Mouse (Mus musculus) midbrain, postnatal 0 days (tissue): ENCODE measurements at regions not wholly inside any gene's neighbourhood (a gene's known extent, or its start where the extent isn't known, plus 50 kb on each side); places are given as distances from the start of the nearest gene placed in this dataset.

ENCODE experiments used
- ATAC-seq: fragments of 200-750 bp; cut with Nextera tagmentation; 2 replicates; pipeline ENCODE4 v1.8.0; 2017; ENCODE audit warnings: moderate number of reproducible peaks, mild to moderate bottlenecking, moderate TSS enrichment, moderate library complexity; ENCODE audit not compliant: low FRiP score
- DNase-seq: peaks from one replicate; pipeline ENCODE4 v3.0.0-alpha.2; 2015; ENCODE audit warnings: low spot score
- H3K27ac ChIP-seq: fragments of 300-500 bp; sonication (generic); 2 replicates; pipeline ENCODE4 v1.5.1; 2014; ENCODE audit warnings: low read depth, mild to moderate bottlenecking, low read length, mixed read lengths
- H3K27me3 ChIP-seq: fragments of 300-500 bp; sonication (generic); 2 replicates; pipeline ENCODE4 v1.6.1; 2014; ENCODE audit warnings: low read length, control low read depth, mixed read lengths; ENCODE audit not compliant: insufficient read depth
- H3K36me3 ChIP-seq: fragments of 300-500 bp; sonication (generic); 2 replicates; pipeline ENCODE4 v1.6.1; 2014; ENCODE audit warnings: low read length, control low read depth, mixed read lengths; ENCODE audit not compliant: insufficient read depth
- H3K4me1 ChIP-seq: fragments of 300-500 bp; sonication (generic); 2 replicates; pipeline ENCODE4 v1.6.1; 2014; ENCODE audit warnings: mild to moderate bottlenecking, control low read depth, antibody characterized with exemption, low read length, mixed read lengths; ENCODE audit not compliant: insufficient read depth
- H3K4me2 ChIP-seq: fragments of 300-500 bp; sonication (generic); 2 replicates; pipeline ENCODE4 v1.6.1; 2014; ENCODE audit warnings: low read depth, mild to moderate bottlenecking, low read length, mixed read lengths; ENCODE audit not compliant: poor library complexity, severe bottlenecking
- H3K4me3 ChIP-seq: fragments of 300-500 bp; sonication (generic); 2 replicates; pipeline ENCODE4 v1.5.1; 2014; ENCODE audit warnings: low read depth, mild to moderate bottlenecking, low read length, moderate library complexity
- H3K9ac ChIP-seq: fragments of 300-500 bp; sonication (generic); replicated peaks from 2 replicates; pipeline ENCODE4 v1.6.1; 2014; ENCODE audit warnings: mild to moderate bottlenecking, low read length, moderate library complexity, mixed read lengths; ENCODE audit not compliant: poor library complexity, severe bottlenecking
- H3K9me3 ChIP-seq: fragments of 300-500 bp; sonication (generic); 2 replicates; pipeline ENCODE4 v1.6.1; 2016; ENCODE audit warnings: low read length, control low read depth
- CTCF ChIP-seq: IDR thresholded peaks from 2 replicates; pipeline ENCODE4 v1.5.1; 2016; ENCODE audit warnings: antibody characterized with exemption, mild to moderate bottlenecking
- WGBS: fragments of 180-500 bp; shearing (Covaris S2); extraction: QIAGEN DNeasy Blood & Tissue Kit; methylation state at CpG from one replicate; pipeline ENCODE4 v1.1.7; 2014; 5-methylcytosine and 5-hydroxymethylcytosine counted together

DNA sequence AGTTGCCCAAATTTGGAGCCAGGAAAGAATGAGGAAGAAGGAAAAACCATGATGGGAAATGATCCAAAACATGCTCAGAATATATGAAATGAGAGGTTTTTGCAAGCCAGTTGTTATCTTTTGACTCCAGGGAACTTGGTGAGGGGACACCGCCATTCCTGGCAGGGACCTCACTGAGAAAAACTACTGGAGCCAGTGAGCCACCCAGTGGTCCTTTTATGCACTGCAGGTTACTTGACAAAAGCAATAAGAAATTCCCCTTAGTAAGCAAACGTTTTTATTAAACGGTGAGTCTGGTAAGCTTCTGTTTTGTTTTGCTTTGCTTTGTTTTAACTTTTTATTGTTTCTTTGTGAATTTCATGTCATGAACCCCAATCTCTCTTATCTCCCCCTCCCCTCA, 257.5 kb downstream of the Foxa2 start:
- no peak overlapping the region for H3K4me2 ChIP-seq
- no peaks in the 10 kb centered on the region for H3K4me1 ChIP-seq
- 5% methylated on average over 3 of the region's 3 CpGs for WGBS
- no peak overlapping the region for H3K27ac ChIP-seq
- H3K27me3 ChIP-seq: no peaks in the 10 kb centered on the region
- H3K36me3 ChIP-seq: no peaks in the 10 kb centered on the region
- no peak overlapping the region for H3K9ac ChIP-seq
- peak; percentile 88 for TF ChIP-seq CTCF
- H3K9me3 ChIP-seq: no peaks in the 10 kb centered on the region
- no peak overlapping the region for H3K4me3 ChIP-seq
- ATAC-seq (no peak), DNase-seq (peak; percentile 84)

DNA sequence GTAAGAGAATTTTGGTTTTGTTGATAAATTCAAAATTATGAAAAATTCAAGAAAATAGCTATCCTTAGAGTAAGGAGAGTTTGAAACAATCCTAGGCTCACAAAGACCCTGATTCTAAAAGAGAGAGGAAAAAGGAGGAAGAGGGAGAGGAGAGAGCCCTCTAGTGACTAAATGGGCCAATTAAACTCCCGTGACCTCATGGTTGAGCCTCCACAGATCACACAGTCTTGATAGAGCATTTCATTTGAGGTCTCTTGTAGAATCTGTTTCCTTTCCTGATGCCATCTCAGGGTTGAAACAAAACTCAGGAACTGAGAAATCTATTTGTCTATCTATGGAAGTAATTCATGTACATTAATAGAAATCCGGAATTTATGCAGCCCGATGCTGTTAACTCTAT, 258.8 kb downstream of the Foxa2 start:
- Histone ChIP-seq H3K4me2 (no peak overlapping the region), H3K27me3 (no peaks in the 10 kb centered on the region), H3K4me1 (no peaks in the 10 kb centered on the region), H3K36me3 (no peaks in the 10 kb centered on the region), H3K9me3 (no peaks in the 10 kb centered on the region), H3K27ac (no peak overlapping the region), H3K4me3 (no peak overlapping the region), H3K9ac (no peak overlapping the region)
- WGBS: 72% methylated on average over 3 of the region's 3 CpGs
- no peak for ATAC-seq
- DNase-seq: no peak
- peak; percentile 58 for TF ChIP-seq CTCF

DNA sequence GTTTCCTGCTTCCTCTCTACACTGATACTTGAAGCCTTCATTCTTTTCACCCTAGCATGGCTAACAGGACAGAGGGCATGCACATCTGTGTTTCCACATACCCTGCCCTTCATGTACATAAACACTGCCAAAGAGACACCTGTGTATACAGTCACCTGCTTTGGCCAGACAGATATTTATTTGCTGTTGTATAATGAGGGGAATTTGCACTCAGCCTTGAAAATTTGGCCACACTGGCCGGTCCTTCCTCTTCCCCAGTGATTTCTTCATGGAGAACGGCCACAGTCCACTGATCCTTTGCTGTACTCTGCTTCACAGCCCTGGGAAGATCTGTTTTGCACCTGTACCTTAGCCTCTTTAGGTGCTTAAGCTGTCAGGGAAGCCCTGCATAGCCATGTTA, 264.3 kb downstream of the Foxa2 start:
- Histone ChIP-seq H3K36me3 (no peaks in the 10 kb centered on the region), H3K4me3 (no peak overlapping the region), H3K27ac (no peak overlapping the region), H3K9me3 (no peaks in the 10 kb centered on the region), H3K27me3 (no peaks in the 10 kb centered on the region; the same call in 1 of the 2 replicates), H3K4me1 (no peaks in the 10 kb centered on the region), H3K4me2 (no peak overlapping the region), H3K9ac (no peak overlapping the region)
- WGBS: 88% methylated on average over 2 of the region's 2 CpGs
- TF ChIP-seq CTCF: no peak
- ATAC-seq (no peak), DNase-seq (no peak)

DNA sequence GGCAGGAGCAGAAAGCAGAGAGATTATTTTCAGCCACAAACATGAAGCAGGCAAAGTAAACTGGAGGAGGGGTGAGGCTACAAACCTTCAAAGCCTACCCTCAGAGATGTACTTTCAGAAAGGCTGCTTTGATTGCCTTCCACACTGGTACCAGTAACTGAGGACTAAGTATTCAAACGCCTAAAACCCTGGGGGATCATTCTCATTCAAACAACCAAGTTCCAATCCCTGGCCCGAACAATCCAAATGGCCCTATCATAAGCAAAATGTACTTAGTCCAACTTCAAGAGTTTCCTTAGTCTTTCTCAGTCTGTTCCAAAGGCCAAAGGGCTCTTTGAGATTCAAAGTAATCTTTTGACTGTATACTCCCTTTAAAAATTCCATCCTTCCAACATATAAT, 270.5 kb downstream of the Foxa2 start:
- DNase-seq (no peak), ATAC-seq (no peak)
- Histone ChIP-seq H3K4me2 (no peak overlapping the region), H3K4me1 (no peaks in the 10 kb centered on the region), H3K4me3 (no peak overlapping the region), H3K27ac (no peak overlapping the region), H3K27me3 (no peaks in the 10 kb centered on the region), H3K9ac (no peak overlapping the region), H3K9me3 (no peaks in the 10 kb centered on the region; the same call in 1 of the 2 replicates), H3K36me3 (no peaks in the 10 kb centered on the region)
- WGBS: 46% methylated on average over 2 of the region's 2 CpGs
- no peak for TF ChIP-seq CTCF

DNA sequence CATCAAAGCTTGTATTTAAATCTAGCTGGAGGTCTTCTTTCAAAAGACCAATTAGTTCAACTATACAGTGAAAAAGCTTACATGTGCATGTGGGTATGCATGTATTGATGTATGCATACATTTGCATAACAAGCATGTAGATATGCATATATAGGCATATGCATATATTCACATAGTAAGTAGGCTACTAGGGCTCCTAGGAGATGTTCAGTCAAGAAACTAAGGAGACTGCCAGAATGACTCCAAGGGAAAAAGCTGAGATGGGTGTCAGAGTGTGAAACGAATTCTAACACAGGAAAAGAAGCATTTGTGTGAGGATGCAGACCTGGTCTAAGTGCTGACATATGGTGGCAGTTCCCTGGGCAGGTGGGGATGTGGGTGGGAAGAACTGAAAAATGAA, 274.2 kb downstream of the Foxa2 start:
- H3K4me3 ChIP-seq: no peak overlapping the region
- 64% methylated on average over 1 of the region's 1 CpGs for whole genome bisulfite sequencing
- H3K4me2 ChIP-seq: no peak overlapping the region
- H3K27ac ChIP-seq: no peak overlapping the region
- H3K4me1 ChIP-seq: no peaks in the 10 kb centered on the region
- H3K9ac ChIP-seq: no peak overlapping the region
- no peaks in the 10 kb centered on the region; the same call in 1 of the 2 replicates for H3K9me3 ChIP-seq
- ATAC-seq (no peak), DNase-seq (no peak)
- no peaks in the 10 kb centered on the region for H3K36me3 ChIP-seq
- no peak for TF ChIP-seq CTCF
- H3K27me3 ChIP-seq: no peaks in the 10 kb centered on the region

DNA sequence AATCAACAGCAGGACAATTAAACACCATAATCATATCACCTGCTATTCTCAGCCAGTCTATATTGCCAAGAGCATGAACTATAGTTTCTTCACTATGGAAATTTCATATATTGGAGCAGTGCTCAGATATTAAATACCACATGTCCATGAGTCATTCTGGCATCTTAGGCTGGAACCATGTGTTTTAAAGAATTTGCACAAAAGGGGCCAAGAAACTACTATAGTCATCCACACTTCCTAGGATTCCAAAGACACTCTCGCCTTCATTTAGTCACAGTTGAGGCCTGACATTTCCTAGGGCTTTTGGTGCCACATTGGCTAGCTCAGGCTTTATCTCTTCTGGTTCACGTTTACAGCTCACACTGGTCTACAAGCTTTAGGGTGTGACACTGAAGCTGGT, 293.7 kb downstream of the Foxa2 start:
- Histone ChIP-seq H3K27me3 (no peaks in the 10 kb centered on the region), H3K27ac (no peak overlapping the region), H3K4me1 (no peaks in the 10 kb centered on the region), H3K36me3 (no peaks in the 10 kb centered on the region), H3K9me3 (no peaks in the 10 kb centered on the region), H3K4me2 (no peak overlapping the region), H3K9ac (no peak overlapping the region), H3K4me3 (no peak overlapping the region)
- DNase-seq: no peak
- ATAC-seq: no peak
- no peak for TF ChIP-seq CTCF
- 70% methylated on average over 2 of the region's 2 CpGs for WGBS

DNA sequence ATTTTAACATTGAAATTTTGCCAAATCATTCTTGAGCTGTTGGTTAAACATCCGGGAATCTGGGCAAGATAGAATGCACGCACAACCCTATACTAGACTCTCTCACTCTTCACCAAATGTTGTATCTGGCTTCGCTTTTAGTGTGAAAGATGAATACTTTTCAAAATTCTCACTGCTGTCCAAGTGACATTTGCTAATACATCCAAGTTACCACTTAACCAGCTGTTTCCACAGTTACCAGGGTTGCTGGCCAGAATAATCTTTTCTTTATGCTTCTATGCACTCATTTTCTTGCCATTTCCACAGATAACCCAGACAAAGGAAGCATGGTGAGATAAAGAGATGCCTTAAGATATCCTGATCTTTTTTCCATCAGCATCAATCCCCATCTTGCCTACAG, 294.9 kb downstream of the Foxa2 start:
- Histone ChIP-seq H3K4me2 (no peak overlapping the region), H3K9ac (no peak overlapping the region), H3K27ac (no peak overlapping the region), H3K9me3 (no peaks in the 10 kb centered on the region), H3K27me3 (no peaks in the 10 kb centered on the region), H3K4me3 (no peak overlapping the region), H3K36me3 (no peaks in the 10 kb centered on the region), H3K4me1 (no peaks in the 10 kb centered on the region)
- DNase-seq (no peak), ATAC-seq (no peak)
- WGBS: 91% methylated on average over 3 of the region's 3 CpGs
- no peak for TF ChIP-seq CTCF
